Mouse (Mus musculus) kidney, adult 2 months (tissue): ENCODE results near the gene Wdr24. TPM values are rescaled to one million over a fixed set of nuclear protein-coding genes. Genes with fewer than 3 reads are reported as not detected.
A peak's percentile ranks its signal among the peaks of the same experiment; 100 is the strongest.

Experiments
- DNase-seq: peaks from one replicate; pipeline ENCODE4 v3.0.0; 2021
- H3K27ac ChIP-seq: fragments of 200-500 bp; 2 replicates; pipeline ENCODE4 v1.5.1; 2012; ENCODE audit warnings: low read depth, low read length, control low read depth, inconsistent platforms; ENCODE audit not compliant: insufficient read depth
- H3K27me3 ChIP-seq: fragments of 200-500 bp; replicated peaks from 2 replicates; pipeline ENCODE4 v1.6.1; 2012; ENCODE audit warnings: mild to moderate bottlenecking, moderate library complexity, low read length, inconsistent platforms; ENCODE audit not compliant: control insufficient read depth, insufficient read depth
- H3K36me3 ChIP-seq: fragments of 200-500 bp; 2 replicates; pipeline ENCODE4 v1.6.1; 2012; ENCODE audit warnings: mild to moderate bottlenecking, moderate library complexity, low read length, inconsistent platforms; ENCODE audit not compliant: control insufficient read depth, insufficient read depth
- H3K4me1 ChIP-seq: fragments of 200-500 bp; 2 replicates; pipeline ENCODE4 v1.6.1; 2011; ENCODE audit warnings: low read length; ENCODE audit not compliant: control insufficient read depth, insufficient read depth
- H3K4me3 ChIP-seq: fragments of 200-500 bp; 2 replicates; pipeline ENCODE4 v1.5.1; 2011; ENCODE audit warnings: mild to moderate bottlenecking, low read depth, low read length, control low read depth; ENCODE audit not compliant: insufficient read depth
- CTCF ChIP-seq: fragments of 200-500 bp; conservative IDR thresholded peaks from 2 replicates; pipeline ENCODE4 v1.5.1; 2011; ENCODE audit warnings: low read depth, mild to moderate bottlenecking, control low read depth, low read length, moderate library complexity, mixed read lengths; ENCODE audit not compliant: insufficient read depth, insufficient read length
- POLR2A ChIP-seq: fragments of 200-500 bp; IDR thresholded peaks from one replicate; pipeline ENCODE4 v1.6.1; 2011; ENCODE audit warnings: low read depth, low read length, control low read depth
- WGBS: fragments of 180-500 bp; shearing (Covaris S2); methylation state at CpG from one replicate; pipeline ENCODE4 v1.1.7; 2018; 5-methylcytosine and 5-hydroxymethylcytosine counted together
- polyA plus RNA-seq: library from polyadenylated mRNA; depleted of rRNA; stranded (reverse); fragments of >200 nt; gene quantifications from 2 replicates; pipeline ENCODE4 v1.2.3, GENCODE M21; 2012

The Wdr24 gene
- polyA plus RNA-seq, 1 experiment: 34.9 TPM

DNA sequence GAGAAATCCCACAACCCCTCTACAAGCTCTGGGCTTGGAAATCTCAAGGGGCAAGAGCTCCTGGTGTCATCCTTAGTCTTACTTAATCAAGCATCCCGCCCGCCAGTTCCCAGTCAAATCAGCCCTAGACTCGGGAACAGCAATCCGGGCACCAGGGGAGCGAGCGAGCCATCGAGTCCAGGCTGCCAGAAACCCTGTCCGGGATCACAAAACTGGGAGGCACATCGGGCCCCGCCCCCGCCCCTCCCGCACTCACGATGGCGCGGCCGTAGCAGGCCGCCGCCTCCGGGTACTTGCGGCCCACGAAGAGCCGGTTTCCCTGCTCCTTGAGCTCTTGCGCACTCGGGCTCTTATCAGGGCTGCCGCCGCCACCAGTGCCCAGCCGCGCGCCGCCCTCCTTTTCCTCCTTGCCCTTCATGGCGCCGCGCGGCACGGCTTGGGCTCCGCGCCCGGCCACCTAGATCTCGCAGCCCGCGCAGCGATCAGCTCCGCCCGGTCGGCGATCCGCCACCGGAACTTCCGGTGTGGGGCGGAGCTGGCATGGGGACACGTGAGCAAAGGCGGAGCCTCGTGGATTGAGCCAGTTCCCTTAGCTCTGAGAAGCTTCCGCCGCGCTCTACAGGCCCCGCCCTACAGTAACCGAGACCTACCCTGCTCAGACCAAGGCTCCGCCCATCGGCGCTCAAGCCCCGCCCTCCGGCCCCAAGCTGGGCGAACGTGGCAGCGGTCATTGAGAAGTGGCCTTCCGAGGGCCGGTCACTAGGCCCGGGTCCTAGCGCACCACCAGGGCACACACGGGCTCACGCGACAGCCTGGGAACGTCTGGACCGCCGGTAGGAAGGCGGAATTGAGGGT is 9.2 kb downstream of the Wdr24 start:
- TF ChIP-seq CTCF (no peak), POLR2A (peak; percentile 27)
- under 1% methylated on average over 76 of the region's 77 CpGs for WGBS
- Histone ChIP-seq H3K4me1 (peaks cover 34% of the 10 kb centered on the region), H3K4me3 (peak overlapping the region; percentile 76), H3K36me3 (no peaks in the 10 kb centered on the region), H3K27me3 (no peaks in the 10 kb centered on the region), H3K27ac (peak overlapping the region; percentile 99)
- DNase-seq: peak; percentile 100

GRCm38 (mm10) chr17:25833291-25833663 is 9.8 kb downstream of the Wdr24 start, which contains the start of gene Stub1:
Gene Stub1 (minus strand): TSS chr17:25833404.
- H3K4me1 ChIP-seq: peaks cover 37% of the 10 kb centered on the region
- H3K27ac ChIP-seq: peak within 1 kb of the TSS; percentile 99
- H3K36me3 ChIP-seq: no peaks in the 10 kb centered on the region
- under 1% methylated on average over 24 of the region's 24 CpGs for WGBS
- H3K4me3 ChIP-seq: peak within 1 kb of the TSS; percentile 76
- DNase-seq: peak; percentile 98
- TF ChIP-seq CTCF (no peak), POLR2A (peak; percentile 69)
- no peaks in the 10 kb centered on the region for H3K27me3 ChIP-seq

- Histone ChIP-seq H3K27me3 (no peaks in the 10 kb centered on the region), H3K36me3 (no peaks in the 10 kb centered on the region; the same call in 1 of the 2 replicates), H3K4me1 (peaks cover 38% of the 10 kb centered on the region), H3K4me3 (peak overlapping the region; percentile 74), H3K27ac (peak overlapping the region; percentile 99)
- peak; percentile 91 for DNase-seq
- TF ChIP-seq POLR2A (no peak), CTCF (no peak)
- WGBS: 11% methylated on average over 6 of the region's 6 CpGs
Observed at GRCm38 (mm10) chr17:25833961-25834594, 10.7 kb downstream of the Wdr24 start.

GRCm38 (mm10) chr17:25834595-25835222 is 11.3 kb downstream of the Wdr24 start:
- no peak for TF ChIP-seq CTCF
- TF ChIP-seq POLR2A: no peak
- Histone ChIP-seq H3K4me1 (peaks cover 38% of the 10 kb centered on the region), H3K4me3 (peak overlapping the region; percentile 74), H3K27ac (peak overlapping the region; percentile 8; the same call in 1 of the 2 replicates), H3K27me3 (no peaks in the 10 kb centered on the region), H3K36me3 (no peaks in the 10 kb centered on the region; the same call in 1 of the 2 replicates)
- WGBS: 41% methylated on average over 12 of the region's 12 CpGs
- peak; percentile 12 for DNase-seq

- no peak for TF ChIP-seq POLR2A
- WGBS: 60% methylated on average over 7 of the region's 7 CpGs
- Histone ChIP-seq H3K4me3 (peak overlapping the region; percentile 74; the same call in 1 of the 2 replicates), H3K36me3 (no peaks in the 10 kb centered on the region; the same call in 1 of the 2 replicates), H3K27me3 (no peaks in the 10 kb centered on the region), H3K4me1 (peaks cover 38% of the 10 kb centered on the region), H3K27ac (no peak overlapping the region)
- peak; percentile 14 for DNase-seq
Observed at GRCm38 (mm10) chr17:25835301-25835700, 11.9 kb downstream of the Wdr24 start.

- Histone ChIP-seq H3K4me3 (peak overlapping the region; percentile 74), H3K27ac (peak overlapping the region; percentile 49), H3K36me3 (no peaks in the 10 kb centered on the region; the same call in 1 of the 2 replicates), H3K4me1 (peaks cover 38% of the 10 kb centered on the region), H3K27me3 (no peaks in the 10 kb centered on the region)
- peak; percentile 37 for DNase-seq
- 59% methylated on average over 16 of the region's 16 CpGs for WGBS
- TF ChIP-seq CTCF: no peak
- no peak for TF ChIP-seq POLR2A
Observed at GRCm38 (mm10) chr17:25835816-25836215, 12.4 kb downstream of the Wdr24 start.
